Mouse (Mus musculus): ENCODE data around the gene Kl.

Gene Kl

DNA sequence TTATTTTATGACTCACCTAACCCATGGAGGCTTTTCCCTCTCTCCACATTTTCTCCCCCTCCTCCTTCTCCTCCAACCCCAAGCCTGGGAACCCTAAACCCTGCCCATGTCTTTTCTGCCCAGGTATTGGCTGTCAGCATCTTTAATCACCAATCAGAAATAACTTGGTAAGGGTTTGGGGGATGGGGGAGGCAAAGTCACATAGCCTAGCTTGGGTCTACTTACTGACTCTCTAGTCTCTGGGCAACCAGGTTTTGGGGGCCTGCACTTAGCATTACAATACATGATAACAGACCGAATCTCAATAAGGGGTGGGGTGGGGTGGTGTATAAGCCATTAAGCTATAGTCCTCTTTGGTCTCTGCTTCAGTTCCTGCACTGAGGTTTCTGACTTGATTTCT, 10.3 kb downstream of the Kl start:
- no peak for DNase-seq (ENCODE audit: low spot score)

DNA sequence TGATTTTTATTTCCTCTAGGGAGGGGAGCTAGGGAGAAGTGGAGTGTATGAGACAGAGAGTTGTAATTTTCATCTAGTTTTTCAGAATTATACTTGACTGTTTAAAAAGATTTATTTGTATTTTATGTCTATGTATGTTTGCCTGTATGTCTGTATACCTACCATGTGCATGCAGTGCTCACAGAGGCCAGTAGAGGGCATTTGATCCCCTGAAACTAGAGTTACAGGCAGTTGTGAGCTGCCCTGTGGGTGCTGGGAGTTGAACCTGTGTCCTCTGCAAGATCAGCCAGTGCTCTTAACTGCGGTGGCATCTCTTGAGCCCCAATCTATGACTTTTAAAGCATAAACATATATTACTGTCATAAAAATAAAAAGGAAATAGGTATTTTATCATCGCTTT, 15.5 kb downstream of the Kl start:
- no peak for DNase-seq (ENCODE audit: low spot score)

DNA sequence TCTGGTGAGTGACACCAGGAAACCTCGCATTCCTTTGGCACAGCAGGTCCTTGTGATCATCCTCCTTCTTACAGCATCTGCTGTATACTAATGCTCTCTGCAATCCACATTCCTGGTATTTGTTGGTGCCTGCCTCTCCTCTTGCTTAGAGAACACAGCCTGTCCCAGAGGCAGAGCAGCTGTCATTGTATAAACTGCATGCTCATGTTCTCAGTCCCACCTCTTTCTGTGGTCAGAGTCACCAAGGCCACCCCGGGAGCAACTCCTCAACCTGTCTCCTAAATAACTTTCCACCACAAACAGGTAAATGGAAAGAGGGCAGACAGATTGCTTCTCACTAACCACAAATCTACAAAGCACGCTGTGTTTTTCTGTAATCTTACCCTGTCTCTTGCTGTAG, 18.1 kb downstream of the Kl start:
- no peak for DNase-seq (ENCODE audit: low spot score)

DNA sequence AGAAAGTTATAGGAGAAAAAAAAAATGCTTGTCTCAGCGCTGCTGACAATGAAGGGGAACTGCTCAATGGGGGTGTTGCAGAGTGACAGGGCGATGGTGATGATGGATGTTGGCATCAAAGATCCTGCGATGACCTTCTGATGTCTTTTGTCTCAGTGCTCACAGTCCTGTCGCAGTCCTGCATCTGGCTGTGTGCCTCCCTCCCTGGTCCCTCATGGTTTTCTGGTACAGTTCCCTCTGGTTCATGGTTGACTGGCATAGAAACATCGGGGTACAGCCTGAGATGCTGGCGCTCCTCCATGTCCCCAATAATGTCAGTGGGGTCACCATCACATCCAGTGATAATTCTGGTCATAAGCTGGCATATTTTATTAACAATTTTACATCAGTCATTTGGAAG, 18.7 kb downstream of the Kl start:
- no peak for DNase-seq (ENCODE audit: low spot score)

DNA sequence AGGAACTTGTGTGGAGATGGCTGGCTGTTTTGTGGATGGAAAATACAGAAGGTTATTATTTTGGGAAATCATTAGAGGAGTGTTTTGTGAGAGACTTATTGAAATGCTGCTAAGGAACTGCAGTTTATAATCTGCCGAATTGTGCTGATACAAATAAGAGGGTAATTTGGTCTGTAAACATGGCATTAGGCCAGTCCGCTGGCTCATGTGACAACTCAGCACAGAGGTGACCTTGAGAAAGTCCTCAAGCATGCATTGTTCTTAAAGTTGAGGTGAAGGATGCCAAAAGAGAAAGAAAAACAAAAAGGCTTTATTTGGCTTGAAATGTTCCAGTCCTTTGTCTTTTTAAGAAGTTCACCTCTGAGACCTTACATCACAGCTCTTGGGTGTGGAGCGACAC, 21.8 kb downstream of the Kl start:
- DNase-seq (ENCODE audit: low spot score): peak; percentile 65

DNA sequence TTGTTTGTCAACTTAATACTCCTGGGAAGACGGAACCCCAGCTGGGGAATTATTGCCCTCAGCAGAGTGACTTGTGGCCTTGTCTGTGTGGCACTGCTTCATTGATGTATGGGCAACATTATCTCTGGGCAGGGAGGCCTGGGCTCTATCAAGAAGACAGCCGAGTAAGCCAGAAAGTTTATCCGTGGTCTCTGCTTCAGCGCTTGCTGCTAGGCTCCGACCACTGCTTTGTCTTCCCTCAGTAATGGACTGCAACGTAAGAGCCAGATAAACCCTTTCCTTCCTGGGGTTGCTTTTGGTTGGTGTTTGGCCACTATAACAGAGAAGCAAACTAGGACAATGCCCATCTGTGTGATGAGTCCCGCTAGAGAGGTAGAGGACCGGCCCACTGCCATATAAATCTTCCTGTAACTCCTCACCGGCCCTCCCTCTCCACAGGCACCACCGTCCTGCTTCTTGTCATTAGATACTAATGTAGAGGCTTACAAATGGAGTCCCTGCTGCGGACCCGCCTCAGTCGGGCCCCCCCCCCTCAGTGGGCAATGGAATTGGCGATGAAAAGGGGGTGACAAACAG, 25.1 kb downstream of the Kl start:
- DNase-seq (ENCODE audit: low spot score): no peak

DNA sequence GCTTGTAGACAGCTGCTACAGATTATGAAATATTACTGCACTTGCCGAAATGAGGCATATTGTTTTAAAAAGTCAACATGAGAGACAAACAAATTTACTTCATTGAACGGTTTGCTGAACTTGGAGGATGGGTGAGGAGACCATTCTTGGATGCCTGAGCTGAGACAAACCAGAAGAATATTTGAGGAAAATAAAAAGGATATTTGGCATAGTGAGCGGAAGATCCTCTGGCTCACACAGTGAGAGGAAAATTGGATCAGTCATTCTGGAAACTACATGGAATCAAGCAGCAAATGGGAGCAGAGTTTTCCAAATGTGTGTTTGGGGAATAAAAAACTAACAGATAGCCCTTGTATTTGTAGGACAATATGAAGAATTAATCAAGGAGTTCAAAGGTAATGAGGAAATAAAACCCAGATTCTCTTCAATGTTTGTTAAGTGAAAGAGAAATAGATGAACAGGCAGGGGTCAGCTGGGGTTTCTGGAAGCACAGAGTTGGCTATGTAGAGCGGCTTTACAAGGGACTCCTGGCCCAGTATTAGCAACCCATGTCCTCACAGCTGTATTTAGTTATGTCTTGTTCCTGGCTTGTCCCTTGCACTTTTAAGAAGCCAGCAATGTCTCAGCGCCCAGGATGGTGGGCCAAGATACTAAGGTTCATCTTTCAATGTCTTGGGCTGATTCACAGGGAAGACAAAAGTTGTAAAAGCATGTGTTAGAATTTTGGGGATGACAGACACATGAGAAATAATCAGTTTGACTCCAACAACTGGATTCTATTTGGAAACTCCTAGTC, 27.1 kb downstream of the Kl start:
- DNase-seq (ENCODE audit: low spot score): no peak

DNA sequence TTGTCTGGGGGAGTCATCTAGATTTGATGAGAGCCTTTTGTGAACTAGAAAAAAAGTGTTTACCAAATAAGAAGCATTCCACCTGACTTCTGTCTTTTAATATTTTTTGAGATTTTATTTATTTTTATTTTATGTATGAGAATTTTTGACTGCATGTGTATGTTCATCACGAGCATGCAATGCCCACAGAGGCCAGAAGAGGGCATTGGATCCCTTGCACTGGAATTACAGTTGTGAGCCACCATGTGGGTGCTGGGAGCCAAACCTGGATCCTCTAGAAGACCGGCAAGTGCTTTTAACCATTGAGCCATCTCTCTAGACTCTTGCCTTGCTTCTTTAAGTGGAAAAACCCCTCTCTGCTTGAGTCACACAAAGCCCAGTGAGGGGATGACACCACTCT, 29.7 kb downstream of the Kl start:
- no peak for DNase-seq (ENCODE audit: low spot score)

DNA sequence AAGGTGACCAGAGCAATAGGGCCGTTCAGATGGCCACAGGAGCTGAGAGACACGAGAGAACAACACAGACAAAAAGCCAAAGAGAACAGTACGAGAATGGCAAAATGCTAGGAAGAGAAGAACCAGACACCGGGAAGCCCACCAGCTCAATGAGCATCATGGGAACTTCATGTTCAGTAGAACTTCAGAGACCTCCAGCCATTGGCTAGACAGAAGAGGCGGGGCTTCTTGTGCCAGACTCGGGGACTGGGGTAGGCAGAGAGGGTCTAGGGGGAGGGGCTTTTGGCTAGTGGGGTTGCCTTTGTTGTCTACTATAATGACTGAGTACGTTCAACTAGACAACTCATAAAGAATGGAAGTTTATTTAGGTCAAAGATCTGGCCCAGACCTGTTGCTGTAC, 41.7 kb downstream of the Kl start:
- no peak for DNase-seq (ENCODE audit: low spot score)

DNA sequence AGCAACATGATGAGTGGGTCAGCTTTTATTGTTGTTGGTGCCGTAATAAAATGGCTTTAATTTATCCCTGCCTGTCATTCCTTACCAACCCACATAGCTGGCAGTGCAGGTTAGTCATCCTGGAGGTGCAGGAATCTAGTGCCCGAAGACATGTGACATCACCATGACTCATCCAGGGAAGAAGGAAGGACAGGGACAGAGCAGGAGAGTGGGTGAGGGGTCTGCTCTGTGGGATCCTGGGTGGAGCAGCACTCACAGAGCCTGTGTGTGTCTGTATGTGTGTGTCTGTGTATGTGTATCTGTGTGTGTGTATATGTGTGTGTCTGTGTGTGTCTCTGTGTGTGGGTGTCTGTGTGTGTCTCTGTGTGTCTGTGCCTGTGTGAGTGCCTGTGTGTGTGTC, 44.2 kb downstream of the Kl start:
- DNase-seq (ENCODE audit: low spot score): no peak

DNA sequence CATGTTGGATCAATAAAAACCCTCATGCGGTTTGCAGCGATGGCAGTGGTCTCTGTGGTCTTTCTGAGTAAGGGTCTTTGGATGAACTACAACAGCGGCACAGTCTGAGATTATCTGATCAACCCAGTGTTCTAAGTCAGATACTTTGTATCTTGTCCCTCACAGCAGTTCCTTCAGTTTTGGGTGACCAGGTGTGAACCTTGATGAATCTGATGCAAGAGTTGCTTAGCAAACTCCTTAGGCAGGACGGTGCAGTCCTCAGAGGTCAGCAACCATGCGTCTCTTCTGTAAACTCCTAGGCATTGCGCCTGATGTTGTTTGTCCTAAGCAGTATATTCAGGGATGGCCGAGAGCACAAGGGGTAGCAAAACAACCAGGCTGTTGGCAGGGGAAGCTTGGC, 48.7 kb downstream of the Kl start:
- no peak for DNase-seq (ENCODE audit: low spot score)

DNA sequence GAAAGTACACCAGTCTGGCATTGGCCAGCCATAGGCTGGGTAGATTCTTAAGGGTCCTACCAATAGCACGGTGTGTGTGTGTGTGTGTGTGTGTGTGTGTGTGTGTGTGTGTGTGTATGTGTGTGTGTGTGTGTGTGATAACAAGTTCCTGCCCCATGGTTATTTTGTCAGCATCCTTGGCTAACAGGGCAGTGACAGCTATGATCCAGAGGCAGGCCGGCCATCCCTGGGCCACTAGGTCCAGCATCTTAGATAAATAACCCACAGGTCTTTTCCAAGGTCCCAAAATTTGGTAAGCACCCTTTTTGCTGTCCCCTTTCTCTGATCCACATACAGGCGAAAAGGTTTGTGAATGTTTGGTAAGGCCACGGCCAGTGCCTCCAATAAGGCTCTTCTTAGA, 49.6 kb downstream of the Kl start:
- no peak for DNase-seq (ENCODE audit: low spot score)

DNA sequence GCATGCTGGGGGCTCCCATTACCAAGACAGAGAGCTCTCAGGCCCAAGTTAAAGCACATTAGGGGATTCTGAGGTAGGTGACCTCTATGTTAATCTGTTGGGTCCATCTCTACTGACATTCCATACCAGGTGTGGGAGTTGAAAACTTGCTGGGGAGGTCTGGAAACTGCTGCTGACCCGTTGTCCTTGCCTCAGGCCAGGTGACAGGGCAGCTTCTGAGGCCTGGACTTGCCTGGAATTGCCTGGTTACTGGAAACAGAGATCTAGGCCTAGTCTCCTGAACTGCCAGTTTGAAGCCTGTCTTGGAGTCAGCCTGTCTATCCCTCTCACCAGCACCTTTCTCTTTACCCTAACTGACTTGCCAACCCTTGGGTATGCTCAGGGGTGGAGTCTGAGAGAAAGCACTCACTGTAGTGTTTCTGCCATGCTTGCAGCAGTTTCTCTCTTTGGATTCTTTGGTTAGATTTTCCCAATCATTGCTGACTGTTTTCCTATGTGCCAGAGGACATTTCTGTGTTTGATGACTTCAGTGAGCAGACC, 51.9 kb downstream of the Kl start:
- no peak for DNase-seq (ENCODE audit: low spot score)

DNA sequence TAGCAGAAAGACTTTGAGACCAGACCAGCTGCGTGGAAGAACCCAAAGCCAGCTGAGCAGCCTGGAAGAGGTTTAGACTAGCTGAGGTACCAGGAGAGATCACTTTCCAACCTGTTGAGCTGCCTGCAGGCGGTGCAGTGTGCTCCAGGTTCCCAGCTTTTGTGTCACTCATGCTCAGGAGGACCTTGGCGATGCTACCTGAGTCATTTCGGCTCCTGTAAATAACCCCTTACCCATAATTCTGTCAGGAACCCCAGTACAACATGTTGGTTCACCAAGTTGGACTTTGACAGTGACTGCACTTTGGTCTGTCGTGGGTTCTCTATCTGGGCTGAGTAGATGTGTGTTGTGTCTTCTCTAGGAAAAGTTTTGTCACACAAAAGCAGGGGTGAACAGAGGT, 66.0 kb downstream of the Kl start:
- no peak for DNase-seq (ENCODE audit: low spot score)

DNA sequence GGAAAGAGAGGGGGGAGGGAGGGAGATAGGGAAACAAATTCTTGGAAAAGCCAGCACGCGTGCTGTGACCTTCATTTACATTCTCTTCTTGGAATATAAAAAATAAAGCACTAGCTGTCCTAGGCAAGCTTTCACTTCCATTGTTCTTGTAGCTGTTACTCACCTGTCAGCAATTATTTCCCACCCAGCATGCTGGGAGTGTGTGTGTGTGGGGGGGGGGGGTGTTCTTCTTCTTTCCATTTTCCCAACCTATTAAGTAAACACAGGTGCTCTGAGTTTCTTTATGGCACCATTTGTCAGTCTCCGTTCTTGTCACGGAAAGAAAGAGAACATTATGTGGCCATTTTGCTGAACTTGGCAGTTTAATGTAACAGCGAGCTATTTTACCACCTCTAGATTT, 66.6 kb downstream of the Kl start:
- no peak for DNase-seq (ENCODE audit: low spot score)

DNA sequence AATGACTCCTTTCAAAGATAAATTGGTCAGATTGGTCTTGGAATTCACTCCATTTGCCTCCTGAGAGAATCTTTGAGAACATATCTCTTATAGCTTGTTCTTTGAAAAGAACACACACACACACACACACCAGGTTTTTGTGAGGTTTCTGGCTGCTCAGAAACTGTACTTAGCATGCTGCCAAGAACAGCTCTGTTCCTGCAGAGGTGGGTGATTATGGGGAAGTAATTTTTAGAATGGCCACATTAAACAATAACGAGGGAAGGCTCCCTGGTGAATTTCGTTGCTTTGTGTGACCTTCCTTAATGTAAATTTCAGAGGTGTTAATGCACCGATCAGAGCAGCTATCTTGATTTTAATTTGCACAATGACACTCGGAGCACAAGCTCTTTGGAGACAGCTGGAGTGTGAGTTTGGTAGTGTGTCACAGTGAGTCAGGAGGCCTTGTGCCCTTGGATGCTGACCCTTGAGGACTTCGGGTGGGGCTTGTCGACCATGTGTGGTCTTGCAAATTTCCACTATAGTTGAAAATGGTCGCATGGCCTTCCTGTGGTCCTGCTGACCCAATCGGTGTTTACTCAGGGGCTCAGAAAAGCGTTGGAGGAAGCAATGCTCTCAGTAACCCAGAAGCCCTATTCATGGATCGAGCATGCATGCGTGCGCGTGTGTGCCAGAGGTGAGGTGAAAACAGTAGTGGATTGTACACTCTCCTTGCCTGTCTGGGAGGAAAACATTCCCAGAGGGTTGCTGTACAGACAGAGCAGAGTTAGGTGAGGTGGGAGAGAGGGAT, 67.8 kb downstream of the Kl start:
- DNase-seq (ENCODE audit: low spot score): no peak

DNA sequence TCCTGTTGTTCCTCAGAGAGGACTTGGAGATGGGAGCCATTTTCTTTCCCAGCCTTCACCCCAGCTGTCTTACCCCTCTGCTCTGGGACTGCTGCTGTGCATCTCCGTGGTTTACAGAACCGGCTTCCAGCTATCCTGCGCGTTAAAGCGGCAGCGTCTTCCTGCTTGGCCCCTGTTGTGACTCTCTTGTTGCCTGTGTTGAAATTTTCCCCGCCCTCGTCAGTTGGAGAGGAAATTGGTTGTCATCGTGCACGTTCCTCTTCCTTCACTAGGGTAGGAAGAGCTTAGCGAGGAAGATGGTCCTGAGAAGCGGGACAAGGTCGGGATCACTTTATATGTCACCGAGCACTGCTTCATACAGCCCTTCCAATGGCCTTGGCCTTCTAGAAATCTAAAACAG, 68.4 kb downstream of the Kl start:
- DNase-seq (ENCODE audit: low spot score): no peak

DNA sequence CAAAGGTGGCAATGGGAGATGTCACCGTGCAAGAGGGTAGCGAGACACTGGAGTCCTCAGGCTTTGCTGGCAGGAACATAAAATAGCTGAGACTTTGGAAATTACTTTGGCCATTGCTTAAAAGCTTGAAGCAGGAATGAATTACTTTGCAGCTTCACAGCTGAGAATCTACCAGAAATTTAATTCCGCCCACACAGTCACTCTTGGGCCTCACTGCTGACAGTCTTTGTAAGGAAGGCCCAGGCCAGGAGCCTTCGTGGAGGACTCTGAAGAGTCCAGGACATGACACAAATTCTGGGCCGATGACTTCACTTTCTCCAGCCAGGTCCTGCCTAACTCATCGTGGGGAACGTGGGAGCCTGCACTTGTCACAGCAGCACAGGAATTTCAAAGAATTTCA, 69.6 kb downstream of the Kl start:
- no peak for DNase-seq (ENCODE audit: low spot score)

DNA sequence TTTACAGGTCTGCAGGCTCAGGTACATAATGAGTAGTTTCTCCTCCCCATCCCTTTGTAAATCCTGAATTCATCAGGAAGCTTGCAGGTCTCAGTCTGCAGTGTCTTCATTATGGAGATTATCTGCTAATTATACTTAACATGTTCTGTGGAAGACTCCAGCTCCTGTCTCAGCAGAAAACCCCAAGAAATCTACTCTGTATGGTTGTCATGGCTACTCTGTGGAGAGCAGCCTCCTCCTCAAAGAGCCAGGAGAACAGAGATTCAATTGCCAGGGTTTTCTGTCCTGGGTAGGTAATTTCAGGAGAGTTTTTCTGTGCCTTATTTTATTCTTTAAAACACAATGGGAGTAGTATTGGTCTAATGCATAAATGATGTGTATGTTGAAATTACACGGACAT, 70.5 kb downstream of the Kl start:
- no peak for DNase-seq (ENCODE audit: low spot score)

DNA sequence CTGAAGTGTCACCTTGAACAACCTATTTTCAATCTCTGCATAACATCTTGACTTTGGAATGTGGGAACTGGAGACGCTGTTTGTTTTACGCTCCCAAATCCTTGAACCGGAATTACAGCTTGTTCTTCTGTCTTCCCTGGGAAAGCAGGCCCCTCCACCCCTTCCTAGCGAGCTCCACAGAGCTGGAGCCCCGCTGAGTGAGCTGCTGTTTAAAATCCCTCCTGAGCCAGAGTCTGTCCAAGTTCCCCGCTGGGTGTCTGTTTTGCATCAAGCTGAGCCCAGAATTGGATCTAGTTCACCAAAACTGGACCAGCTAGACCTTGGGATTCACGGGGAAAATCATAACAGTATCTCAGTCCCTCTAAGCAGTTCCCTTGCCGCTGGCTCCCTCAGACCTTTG, 71.1 kb downstream of the Kl start:
- DNase-seq (ENCODE audit: low spot score): peak; percentile 27

DNA sequence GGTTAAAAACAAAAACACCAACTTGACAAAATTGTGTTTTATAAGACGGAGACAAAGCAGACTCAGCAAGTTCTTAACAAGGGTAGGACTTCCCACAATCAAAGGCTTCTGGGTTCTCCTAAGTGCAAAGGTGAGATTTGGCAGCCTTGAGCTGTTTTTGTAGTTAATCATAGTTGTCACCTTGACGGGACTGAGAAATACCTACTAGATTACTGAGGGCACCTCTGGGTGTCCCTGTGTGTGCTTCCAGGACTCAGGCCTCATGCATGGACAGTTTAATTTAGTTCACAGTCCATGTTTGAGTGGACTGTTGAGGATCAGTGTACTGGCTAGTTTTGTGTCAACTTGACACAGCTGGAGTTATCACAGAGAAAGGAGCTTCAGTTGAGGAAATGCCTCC, 72.1 kb downstream of the Kl start:
- DNase-seq (ENCODE audit: low spot score): no peak

DNA sequence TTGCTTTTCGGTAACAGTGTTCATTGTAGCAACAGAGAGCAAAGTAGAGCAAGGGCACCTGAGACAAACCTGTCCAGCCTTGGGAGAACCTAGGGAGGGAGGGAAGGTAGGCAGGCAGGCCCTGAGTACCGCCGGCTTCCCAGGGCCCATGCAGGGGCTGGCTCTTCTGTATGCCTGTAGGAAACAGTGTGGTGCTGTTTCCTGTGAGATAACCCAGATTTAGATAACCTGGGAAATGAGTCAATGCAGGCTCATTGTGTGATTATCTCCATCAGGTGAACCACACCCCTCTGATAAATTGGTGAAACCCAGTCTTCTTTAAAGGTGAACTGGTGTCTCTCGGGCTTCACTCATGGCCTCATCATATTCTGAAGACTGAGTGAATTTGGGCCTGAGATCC, 73.7 kb downstream of the Kl start:
- DNase-seq (ENCODE audit: low spot score): no peak

DNA sequence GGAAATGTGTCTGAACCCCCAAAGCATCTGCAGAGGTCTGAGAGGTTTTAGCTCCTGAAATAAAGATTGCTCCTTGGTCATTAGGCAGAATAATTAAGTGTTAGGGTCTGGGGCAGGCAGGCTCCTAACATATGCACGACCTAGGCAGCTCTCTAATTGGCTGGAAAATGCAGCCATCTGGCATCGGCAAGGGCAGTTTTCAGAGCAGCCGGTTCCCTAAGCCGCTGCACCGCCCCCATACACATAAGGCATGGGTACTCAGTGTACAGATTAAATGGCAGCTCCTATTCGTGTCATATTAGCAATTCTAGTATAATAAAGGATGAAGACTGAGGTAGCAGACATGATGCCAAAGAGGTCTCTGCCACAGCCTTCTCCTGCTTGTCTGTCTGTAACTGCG, 74.8 kb downstream of the Kl start:
- no peak for DNase-seq (ENCODE audit: low spot score)
